Mouse (Mus musculus) erythroid progenitor cell, adult 5-6 weeks (primary cell): ENCODE results near the gene Glrx5. TPM values are rescaled to one million over a fixed set of nuclear protein-coding genes. Genes with fewer than 3 reads are reported as not detected.

Source experiments
- ATAC-seq: replicated peaks from 2 replicates; pipeline ENCODE4 v1.8.0; 2016; ENCODE audit warnings: moderate number of reproducible peaks, mild to moderate bottlenecking, moderate TSS enrichment, inconsistent platforms; ENCODE audit not compliant: poor library complexity, low FRiP score, severe bottlenecking
- total RNA-seq, 2 experiments: library from RNA; stranded (forward) in 1 of 2; stranded (reverse) in 1 of 2; fragments of 150-400 nt in 1 of 2; fragments of 186-747, 209-891 nt in 1 of 2; gene quantifications; 2 replicates each; pipeline versions ENCODE4 v1.2.3 to v1.2.4; 2015 to 2017; ENCODE audit warnings: low replicate concordance in 2 of 2

The Glrx5 gene
- total RNA-seq (2015; ENCODE audit: low replicate concordance) (285 and 316 TPM in 2 replicates), total RNA-seq (2017; ENCODE audit: low replicate concordance) (129 and 154 TPM in 2 replicates)

- peak; percentile 77 for ATAC-seq
These were observed at the start of gene Glrx5 for GRCm38 (mm10) chr12:105032147-105032831. Gene Glrx5, plus strand, starts transcription at chr12:105032688.

GRCm38 (mm10) chr12:104983476-104983875 lies 49.0 kb upstream of the Glrx5 start:
- ATAC-seq, result no peak

- no peak for ATAC-seq
These were observed 47.4 kb upstream of the Glrx5 start for GRCm38 (mm10) chr12:104985088-104985487.

DNA sequence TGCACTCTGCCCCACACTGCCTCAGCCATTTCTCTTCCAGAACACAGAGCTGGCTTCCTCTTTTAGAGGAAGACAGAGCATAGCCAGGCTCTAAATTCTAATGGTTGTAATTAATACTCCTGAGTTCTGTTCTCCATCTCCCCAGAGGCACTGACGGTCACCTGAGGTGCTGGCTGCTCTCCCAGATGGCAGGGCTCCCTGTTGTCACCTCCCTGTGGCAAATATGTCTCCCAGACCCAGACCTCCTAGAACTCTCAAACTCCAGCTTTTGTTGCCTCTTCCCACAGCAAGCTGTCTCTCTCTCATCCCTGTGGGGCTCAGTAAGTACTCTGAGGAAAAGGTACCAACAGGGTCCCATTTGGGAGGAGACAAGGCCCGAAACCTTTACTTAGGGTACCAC lies 46.5 kb upstream of the Glrx5 start:
- ATAC-seq, result no peak

DNA sequence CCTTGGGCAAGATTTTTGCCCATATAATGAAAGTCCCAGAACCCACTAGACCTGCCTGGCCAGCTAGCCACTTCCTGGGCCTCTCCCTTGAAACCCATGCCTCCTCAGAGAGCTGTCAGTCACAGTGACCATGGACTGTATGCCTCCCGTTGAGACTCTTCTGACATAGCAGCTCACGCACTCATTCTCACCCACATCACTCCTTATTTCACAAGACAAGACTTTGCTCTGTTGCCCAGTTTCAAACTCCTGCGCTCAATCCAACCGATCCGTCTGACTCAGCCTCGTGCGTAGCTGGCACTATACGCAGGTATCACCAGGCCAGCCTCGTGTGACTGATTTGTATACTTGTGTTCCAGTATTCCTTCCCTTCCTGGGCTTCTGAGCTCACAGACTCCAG lies 45.7 kb upstream of the Glrx5 start:
- ATAC-seq, result no peak

- ATAC-seq, result no peak
These were observed 44.6 kb upstream of the Glrx5 start for GRCm38 (mm10) chr12:104987936-104988335.

- no peak for ATAC-seq
These were observed 41.6 kb upstream of the Glrx5 start for GRCm38 (mm10) chr12:104990741-104991454.

GRCm38 (mm10) chr12:104992123-104992741 lies 40.3 kb upstream of the Glrx5 start:
- no peak for ATAC-seq

DNA sequence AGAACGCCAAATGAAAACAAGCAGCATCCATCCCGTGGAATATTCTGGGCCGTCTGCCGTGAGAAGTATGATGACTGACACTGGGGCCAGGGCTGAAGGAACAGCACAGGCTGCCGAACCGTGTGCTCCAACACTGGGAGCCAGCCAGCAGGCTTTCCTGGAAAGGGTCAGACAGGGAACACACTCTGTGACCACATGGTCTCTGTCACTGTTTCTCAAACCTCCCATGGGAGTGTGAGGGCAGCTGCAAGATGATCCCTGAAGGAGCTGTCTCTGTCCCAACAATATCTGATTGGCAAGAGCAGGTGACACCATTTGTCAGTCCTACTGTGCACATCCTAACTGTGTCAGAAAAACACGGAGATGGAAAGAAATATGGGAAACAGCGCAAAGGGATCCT lies 39.6 kb upstream of the Glrx5 start:
- no peak for ATAC-seq

- no peak for ATAC-seq
These were observed 37.1 kb upstream of the Glrx5 start for GRCm38 (mm10) chr12:104995259-104995876.

DNA sequence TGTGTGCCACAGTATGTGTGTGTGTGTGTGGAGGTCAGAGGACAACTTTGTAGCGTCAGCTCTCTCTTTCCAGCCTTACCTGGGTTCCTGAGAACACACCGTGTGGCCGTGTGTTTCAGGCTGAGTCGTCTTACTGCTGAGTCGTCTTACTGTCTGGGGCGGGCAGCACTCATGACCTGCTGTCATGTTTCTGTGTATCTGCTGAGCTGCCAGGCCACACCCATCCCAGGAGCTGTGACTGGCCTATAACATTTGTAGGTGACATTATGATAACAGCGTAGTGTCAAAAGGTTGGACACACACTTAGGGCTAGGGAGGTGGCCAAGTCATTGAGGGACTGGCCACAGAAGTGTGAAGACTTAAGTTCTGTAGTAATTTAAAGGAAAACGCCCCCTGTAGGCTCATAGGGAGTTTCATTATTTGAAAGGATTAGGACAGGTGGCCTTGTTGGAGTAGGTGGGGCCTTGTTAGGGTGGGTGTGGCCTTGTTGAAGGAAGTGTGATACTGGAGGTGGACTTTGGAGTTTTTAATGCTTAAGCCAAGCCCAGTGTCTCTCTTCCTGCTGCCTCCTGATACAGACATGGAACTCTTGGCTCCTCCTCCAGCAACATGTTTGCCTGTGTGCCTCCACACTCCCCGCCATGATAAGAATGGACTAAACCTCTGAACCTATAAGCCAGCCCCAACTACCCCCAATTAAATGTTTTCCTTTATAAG lies 36.3 kb upstream of the Glrx5 start:
- peak; percentile 66 for ATAC-seq

DNA sequence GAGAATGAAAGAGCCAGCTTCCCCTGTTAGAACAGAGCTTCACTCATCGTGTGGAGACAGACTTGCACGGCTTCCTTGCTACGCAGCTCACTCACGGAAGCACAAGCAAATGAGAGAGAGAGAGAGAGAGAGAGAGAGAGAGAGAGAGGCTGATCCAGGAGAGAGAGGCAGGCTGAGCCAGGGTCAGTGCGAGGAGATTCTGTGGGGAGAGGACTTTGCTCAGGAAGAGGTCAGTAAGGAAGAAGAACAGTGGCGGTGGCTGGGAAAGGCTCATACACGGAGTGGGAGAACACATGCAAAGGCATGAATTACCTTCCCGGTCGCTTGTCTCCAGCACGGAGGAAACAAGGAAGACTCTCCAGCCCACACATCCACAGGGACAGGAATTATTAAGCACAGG lies 35.3 kb upstream of the Glrx5 start:
- ATAC-seq, result no peak

DNA sequence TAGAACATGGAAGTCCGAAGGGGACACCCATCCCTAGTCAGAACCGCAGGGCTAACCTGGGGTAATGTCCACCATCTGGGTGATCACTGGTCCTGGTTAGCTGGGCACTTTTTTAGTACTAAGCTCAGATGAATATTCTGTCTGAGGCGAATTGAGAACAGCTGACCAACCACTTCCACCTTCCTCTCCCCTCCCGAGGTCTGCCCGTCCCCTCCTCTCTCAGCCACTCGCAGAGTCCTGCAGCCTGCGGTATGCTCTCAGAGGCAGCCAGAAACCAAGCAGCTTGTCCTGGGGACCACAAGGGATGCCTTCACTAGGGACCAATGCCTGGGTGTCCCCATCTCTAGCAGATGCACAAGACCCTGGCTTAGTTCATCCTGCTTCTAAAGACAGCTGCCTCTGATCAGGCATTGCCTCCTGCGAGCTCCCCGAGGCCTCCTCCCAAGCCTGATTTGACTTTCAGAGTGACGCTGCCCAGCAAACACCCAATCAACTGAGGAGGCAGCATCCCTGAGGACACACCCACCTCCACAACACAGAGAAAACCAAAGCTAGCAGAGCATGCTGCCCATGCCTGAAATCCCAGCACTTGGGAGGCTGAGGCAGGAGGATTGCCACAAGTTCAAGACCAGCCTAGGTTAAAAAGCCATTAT lies 34.7 kb upstream of the Glrx5 start:
- ATAC-seq, result peak; percentile 69

- ATAC-seq, result no peak
These were observed 33.9 kb upstream of the Glrx5 start for GRCm38 (mm10) chr12:104998541-104998940.

DNA sequence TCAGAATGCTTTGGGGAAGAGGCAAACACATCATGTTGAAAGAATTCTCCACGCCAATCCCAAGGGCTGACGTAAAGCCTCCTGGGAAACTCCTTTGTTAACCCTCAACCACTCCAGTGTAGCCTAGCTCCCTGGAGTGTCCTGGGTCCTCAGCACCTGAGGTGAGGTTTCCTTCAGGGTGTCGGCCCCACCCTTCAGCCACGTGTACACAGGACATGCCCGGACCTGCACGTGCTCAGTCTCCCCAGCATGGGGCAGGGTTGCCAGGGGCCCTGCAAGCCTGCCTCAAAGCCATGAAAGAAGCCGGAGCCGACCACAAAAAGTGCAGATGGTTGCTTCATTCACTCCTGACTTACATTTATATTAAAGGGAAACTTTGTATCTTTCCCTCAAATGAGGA lies 33.3 kb upstream of the Glrx5 start:
- ATAC-seq, result no peak

DNA sequence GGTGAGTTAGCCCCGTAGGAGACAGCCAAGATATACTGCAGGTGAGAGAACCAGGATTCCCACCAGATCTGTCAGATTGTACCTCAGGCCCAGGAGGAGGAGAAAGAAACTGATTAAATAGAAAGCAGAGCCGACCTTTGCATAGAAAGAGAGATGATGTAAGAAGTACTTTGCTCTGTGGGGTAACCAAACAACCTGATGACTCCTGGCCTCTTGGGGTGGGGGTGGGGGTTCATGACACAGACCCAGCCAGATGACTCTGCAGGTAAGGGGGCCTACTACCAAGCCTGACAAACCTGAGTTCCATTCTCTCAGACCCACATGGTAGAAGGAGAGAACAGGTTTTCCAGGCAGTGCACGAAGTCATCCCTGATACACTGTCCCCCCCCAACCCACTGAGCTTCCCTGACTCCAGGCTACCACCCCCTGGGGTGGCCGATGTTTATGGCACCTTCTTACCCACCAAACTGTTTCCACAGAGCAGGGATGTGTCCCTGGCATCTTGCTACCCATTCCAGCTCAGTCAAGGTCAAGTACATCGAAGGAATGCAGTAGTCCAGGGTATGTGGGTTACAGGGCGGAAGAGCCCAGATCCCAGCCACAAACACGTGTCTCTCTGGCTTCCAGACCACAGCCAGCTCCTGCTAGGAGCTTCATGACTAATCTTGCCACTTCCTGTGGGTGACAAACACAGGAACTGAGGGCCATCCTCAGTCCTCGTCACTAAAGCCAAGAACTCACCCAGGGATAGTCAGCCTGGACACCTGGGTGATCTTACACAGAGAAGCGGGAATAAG lies 31.8 kb upstream of the Glrx5 start:
- ATAC-seq, result no peak

DNA sequence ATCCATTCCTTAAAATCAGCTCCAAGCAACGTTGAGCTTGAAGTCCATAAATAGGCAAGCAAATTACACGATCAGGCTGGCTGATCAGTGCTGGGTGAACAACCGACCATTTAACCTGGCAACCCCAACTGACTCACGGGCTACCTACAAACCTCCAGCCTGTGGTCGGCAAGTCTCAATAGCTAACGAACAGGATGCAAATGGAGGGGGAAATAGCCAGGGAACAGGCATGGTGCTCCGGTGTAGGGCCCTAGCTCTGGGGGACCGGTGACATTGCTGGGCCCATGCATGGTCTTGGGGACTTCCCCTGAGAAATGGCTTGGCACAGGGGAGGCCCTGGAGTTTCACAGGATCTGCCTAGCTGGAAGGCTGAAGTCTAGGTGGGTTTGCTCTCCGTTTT lies 31.2 kb upstream of the Glrx5 start:
- no peak for ATAC-seq

GRCm38 (mm10) chr12:105002340-105003132 lies 30.0 kb upstream of the Glrx5 start:
- 0 out of 2 replicates have a peak, but pooled peaks have one; percentile 45 for ATAC-seq
